Mouse (Mus musculus) liver, embryonic 14 days (tissue): Measurements from ENCODE around the gene C130079G13Rik. TPM values are rescaled to one million over a fixed set of nuclear protein-coding genes. Genes with fewer than 3 reads are reported as not detected.

ENCODE experiments used
- polyA plus RNA-seq: library from polyadenylated mRNA; depleted of rRNA; stranded (reverse); fragments of >200 nt; gene quantifications from 2 replicates; pipeline ENCODE4 v1.2.3, GENCODE M21; 2012; rRNA removed

The C130079G13Rik gene
- polyA plus RNA-seq = not detected in 2 replicates

GRCm38 (mm10) chr3:59924914-59925313 lies at the start of gene C130079G13Rik:
Gene C130079G13Rik (plus strand): TSS chr3:59925214.

Other genes with a start within 250 kb of the C130079G13Rik start
- not detected in 2 replicates for gene Gm5538, start 195.4 kb upstream of the C130079G13Rik start, polyA plus RNA-seq
- gene Gm8298, start 64.2 kb upstream of the C130079G13Rik start, polyA plus RNA-seq = not detected in 2 replicates
- gene Aadacl2, start 81.5 kb downstream of the C130079G13Rik start, polyA plus RNA-seq = not detected in 2 replicates
- gene Aadac, start 100.5 kb downstream of the C130079G13Rik start, polyA plus RNA-seq = 102 and 120 TPM in 2 replicates
- gene Sucnr1, start 156.7 kb downstream of the C130079G13Rik start, polyA plus RNA-seq = 0.06 and 0.07 TPM in 2 replicates